Mouse (Mus musculus) liver, adult 2 months (tissue): ENCODE results near the gene Magea6.
"Not testable (repeated sequence)": the region's sequence is repeated elsewhere in the genome, so short reads cannot be mapped to it uniquely, and the experiment has no call there.

Experiments
- CTCF ChIP-seq: fragments of 200-500 bp; IDR thresholded peaks from 2 replicates; pipeline ENCODE4 v1.5.1; 2011; ENCODE audit warnings: low read depth, low read length, control low read depth
- POLR2A ChIP-seq: fragments of 200-500 bp; IDR thresholded peaks from 2 replicates; pipeline ENCODE4 v1.6.1; 2011; ENCODE audit warnings: low read length, control low read depth; ENCODE audit not compliant: insufficient read depth; ENCODE audit errors: extremely low read depth

DNA sequence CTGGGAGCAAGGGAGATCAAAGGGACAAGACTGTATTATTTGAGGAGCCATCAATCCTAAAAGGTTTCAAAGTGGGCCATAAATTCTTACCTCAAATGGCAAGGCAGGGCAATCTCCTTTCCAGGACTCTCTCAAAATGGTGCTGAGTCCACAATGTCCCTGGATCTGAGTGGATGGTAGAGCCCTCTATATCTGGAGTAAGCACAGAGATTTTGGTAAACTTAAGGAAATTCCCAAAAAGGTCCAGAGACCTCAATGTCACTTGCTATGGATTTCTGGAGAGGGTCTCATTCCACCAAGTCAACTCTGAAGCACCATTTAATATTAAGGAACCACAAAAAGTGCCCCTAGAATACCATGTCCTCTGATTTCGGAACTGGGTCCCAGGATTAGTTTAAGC lies at the start of gene Magea6:
- TF ChIP-seq POLR2A, CTCF: not testable (repeated sequence)
